Mouse (Mus musculus) gastrocnemius, adult 18-20 months (tissue): ENCODE results near the gene Mcpt2. TPM values are rescaled to one million over a fixed set of nuclear protein-coding genes. Genes with fewer than 3 reads are reported as not detected.
"Not testable (repeated sequence)": the region's sequence is repeated elsewhere in the genome, so short reads cannot be mapped to it uniquely, and the experiment has no call there.

Source experiments
- DNase-seq: peaks from one replicate; pipeline ENCODE4 v3.0.0; 2021; ENCODE audit warnings: low spot score
- long read RNA-seq, 2 experiments: library from polyadenylated mRNA; stranded (forward); transcript quantifications; one replicate each; pipeline ENCODE4 v2.0.0; 2021
- microRNA-seq: library from miRNA; unstranded; fragments of <30 nt; microRNA quantifications from one replicate; pipeline ENCODE4 v1.2.0, GENCODE M21; 2021
- total RNA-seq, 2 experiments: library from RNA; stranded (reverse); gene quantifications; 2 replicates each; pipeline ENCODE4 v1.2.3; 2021

Gene Mcpt2
- total RNA-seq, result not detected
- long read RNA-seq, experiment 1, result 0 reads
- long read RNA-seq, experiment 2, result 0 reads

- not testable (repeated sequence) for DNase-seq
Observed at GRCm38 (mm10) chr14:56041792-56042191, at the start of gene Mcpt2. Gene Mcpt2 (plus strand): TSS chr14:56042041.

- no peak for DNase-seq
Observed at GRCm38 (mm10) chr14:56013147-56013546, 28.7 kb upstream of the Mcpt2 start.

GRCm38 (mm10) chr14:56013924-56014323 is 27.9 kb upstream of the Mcpt2 start:
- no peak for DNase-seq

- not testable (repeated sequence) for DNase-seq
Observed at GRCm38 (mm10) chr14:56017671-56018070, 24.2 kb upstream of the Mcpt2 start, which contains the start of gene Mcpt1. Gene Mcpt1 (plus strand): TSS chr14:56017971.

- no peak for DNase-seq
Observed at GRCm38 (mm10) chr14:56019446-56019845, 22.4 kb upstream of the Mcpt2 start.

- DNase-seq, result not testable (repeated sequence)
Observed at GRCm38 (mm10) chr14:56021305-56021704, 20.5 kb upstream of the Mcpt2 start.

- DNase-seq, result not testable (repeated sequence)
Observed at GRCm38 (mm10) chr14:56030395-56030794, 11.4 kb upstream of the Mcpt2 start, which contains the start of gene Mcpt9. Gene Mcpt9 (minus strand): TSS chr14:56030495.

GRCm38 (mm10) chr14:56034433-56034832 is 7.4 kb upstream of the Mcpt2 start:
- no peak for DNase-seq

GRCm38 (mm10) chr14:56055408-56055807 is 13.6 kb downstream of the Mcpt2 start:
- DNase-seq, result no peak

- DNase-seq, result no peak
Observed at GRCm38 (mm10) chr14:56057722-56058121, 15.9 kb downstream of the Mcpt2 start.

- DNase-seq, result not testable (repeated sequence)
Observed at GRCm38 (mm10) chr14:56062213-56062612, 20.4 kb downstream of the Mcpt2 start, which contains the start of gene Mcpt4. Gene Mcpt4 (minus strand): TSS chr14:56062313.

- DNase-seq, result no peak
Observed at GRCm38 (mm10) chr14:56082016-56082415, 40.2 kb downstream of the Mcpt2 start.

GRCm38 (mm10) chr14:56085167-56085566 is 43.3 kb downstream of the Mcpt2 start, which contains the start of gene Mcpt8:
Gene Mcpt8 (minus strand): TSS chr14:56085273.
- no peak for DNase-seq

- no peak for DNase-seq
Observed at GRCm38 (mm10) chr14:56086711-56087110, 44.9 kb downstream of the Mcpt2 start.

- DNase-seq, result no peak
Observed at GRCm38 (mm10) chr14:56093353-56093752, 51.5 kb downstream of the Mcpt2 start.

Small RNAs within 50 kb of the gene (microRNA-seq; reads per million reads assigned to microRNA genes)
- gene Mir6949, result not detected

Other genes starting within 250 kb of the Mcpt2 start
- 1 to 10 TPM; 1.5 to 3.3 TPM for gene Nfatc4, start 218.9 kb upstream of the Mcpt2 start, total RNA-seq
- 1 to 10 TPM; 1.2 to 1.8 TPM for gene Nynrin, start 188.0 kb upstream of the Mcpt2 start, total RNA-seq
- gene Cbln3, start 157.6 kb upstream of the Mcpt2 start, total RNA-seq, result not detected
- gene Khnyn, start 157.1 kb upstream of the Mcpt2 start, total RNA-seq, result 1 to 10 TPM; 5.4 to 5.5 TPM
- gene Sdr39u1, start 141.7 kb upstream of the Mcpt2 start, total RNA-seq, result 100 to 1,000 TPM; 125 to 126 TPM
- gene Cma1, start 97.4 kb upstream of the Mcpt2 start, total RNA-seq, result 1 to 10 TPM; 3.2 to 3.3 TPM
- gene Cma2, start 91.1 kb upstream of the Mcpt2 start, total RNA-seq, result not detected
- gene Mcpt1, start 24.1 kb upstream of the Mcpt2 start, total RNA-seq, result not detected
- gene Mcpt9, start 11.5 kb upstream of the Mcpt2 start, total RNA-seq, result not detected
- 1 to 10 TPM; 2.1 to 4.6 TPM for gene Mcpt4, start 20.3 kb downstream of the Mcpt2 start, total RNA-seq
- not detected for gene Mcpt8, start 43.2 kb downstream of the Mcpt2 start, total RNA-seq
- not detected for gene Ctsg, start 60.5 kb downstream of the Mcpt2 start, total RNA-seq
- gene Gzme, start 78.6 kb downstream of the Mcpt2 start, total RNA-seq, result not detected
- gene Gzmd, start 90.6 kb downstream of the Mcpt2 start, total RNA-seq, result not detected
- gene Gzmg, start 117.5 kb downstream of the Mcpt2 start, total RNA-seq, result not detected
- not detected for gene Gzmn, start 132.6 kb downstream of the Mcpt2 start, total RNA-seq
- not detected for gene Gzmf, start 169.4 kb downstream of the Mcpt2 start, total RNA-seq
- not detected for gene Gzmc, start 192.6 kb downstream of the Mcpt2 start, total RNA-seq
- gene Gzmb, start 220.2 kb downstream of the Mcpt2 start, total RNA-seq, result not detected